Mouse (Mus musculus) bone marrow, adult 2 months (tissue): ENCODE measurements around the gene Armh3. TPM values are rescaled to one million over a fixed set of nuclear protein-coding genes. Genes with fewer than 3 reads are reported as not detected.

Source experiments
- H3K27ac ChIP-seq: fragments of 200-500 bp; 2 replicates; pipeline ENCODE4 v1.5.1; 2012; ENCODE audit warnings: low read depth, mild to moderate bottlenecking, control low read depth, inconsistent platforms, low read length; ENCODE audit not compliant: control insufficient read depth, poor library complexity, insufficient read depth
- H3K4me1 ChIP-seq: fragments of 200-500 bp; 2 replicates; pipeline ENCODE4 v1.6.1; 2011; ENCODE audit warnings: low read length; ENCODE audit not compliant: control insufficient read depth, insufficient read depth
- H3K4me3 ChIP-seq: fragments of 200-500 bp; replicated peaks from 2 replicates; pipeline ENCODE3; 2011; ENCODE audit warnings: mild to moderate bottlenecking, low read depth, low read length, control low read depth; ENCODE audit not compliant: control insufficient read depth
- CTCF ChIP-seq: fragments of 200-500 bp; IDR thresholded peaks from 2 replicates; pipeline ENCODE4 v1.5.1; 2011; ENCODE audit warnings: low read length, control low read depth; ENCODE audit not compliant: control insufficient read depth, insufficient read depth
- POLR2A ChIP-seq: fragments of 200-500 bp; IDR thresholded peaks from 2 replicates; pipeline ENCODE4 v1.6.1; 2011; ENCODE audit warnings: low read depth, mild to moderate bottlenecking, control low read depth, low read length, borderline replicate concordance; ENCODE audit not compliant: control insufficient read depth
- WGBS: fragments of 180-500 bp; shearing (Covaris S2); methylation state at CpG from one replicate; pipeline ENCODE4 v1.1.7; 2018; 5-methylcytosine and 5-hydroxymethylcytosine counted together
- polyA plus RNA-seq: library from polyadenylated mRNA; stranded (reverse); fragments of >200 nt; gene quantifications from 2 replicates; pipeline ENCODE4 v1.2.4, GENCODE M21; 2011; ENCODE audit warnings: low replicate concordance; ENCODE audit not compliant: missing spikeins, insufficient read depth, insufficient read length

Armh3 gene
- polyA plus RNA-seq, 1 experiment: 5.3 TPM

- 86% methylated on average over 2 of the region's 2 CpGs for WGBS
- TF ChIP-seq CTCF: no peak
- no peaks in the 10 kb centered on the region for H3K4me1 ChIP-seq
- no peak overlapping the region for H3K27ac ChIP-seq
- H3K4me3 ChIP-seq: no peak overlapping the region
Observed at GRCm38 (mm10) chr19:45945986-45946385, 52.3 kb downstream of the Armh3 start.

GRCm38 (mm10) chr19:45943758-45944157 lies 54.5 kb downstream of the Armh3 start:
- Histone ChIP-seq H3K4me1 (no peaks in the 10 kb centered on the region), H3K4me3 (no peak overlapping the region), H3K27ac (no peak overlapping the region)
- WGBS: 65% methylated on average over 4 of the region's 4 CpGs
- TF ChIP-seq CTCF (no peak), POLR2A (no peak)

- Histone ChIP-seq H3K4me3 (no peak overlapping the region), H3K27ac (no peak overlapping the region), H3K4me1 (no peaks in the 10 kb centered on the region)
- TF ChIP-seq CTCF: no peak
- TF ChIP-seq POLR2A: no peak
- WGBS: 77% methylated on average over 3 of the region's 3 CpGs
Observed at GRCm38 (mm10) chr19:45938064-45938463, 60.2 kb downstream of the Armh3 start.

- TF ChIP-seq POLR2A: no peak
- H3K4me1 ChIP-seq: no peaks in the 10 kb centered on the region
- H3K27ac ChIP-seq: no peak overlapping the region
- 79% methylated on average over 9 of the region's 9 CpGs for WGBS
- no peak overlapping the region for H3K4me3 ChIP-seq
Observed at GRCm38 (mm10) chr19:45937530-45937929, 60.8 kb downstream of the Armh3 start.

GRCm38 (mm10) chr19:45927236-45927635 lies 71.1 kb downstream of the Armh3 start:
- Histone ChIP-seq H3K4me1 (no peaks in the 10 kb centered on the region), H3K27ac (no peak overlapping the region), H3K4me3 (no peak overlapping the region)
- 86% methylated on average over 5 of the region's 5 CpGs for WGBS
- TF ChIP-seq POLR2A (no peak), CTCF (no peak)

GRCm38 (mm10) chr19:45926342-45926741 lies 71.9 kb downstream of the Armh3 start:
- WGBS: 86% methylated on average over 8 of the region's 8 CpGs
- TF ChIP-seq POLR2A (no peak), CTCF (no peak)
- Histone ChIP-seq H3K4me1 (no peaks in the 10 kb centered on the region), H3K4me3 (no peak overlapping the region), H3K27ac (no peak overlapping the region)

- WGBS: 80% methylated on average over 9 of the region's 9 CpGs
- Histone ChIP-seq H3K4me3 (no peak overlapping the region), H3K27ac (no peak overlapping the region), H3K4me1 (no peaks in the 10 kb centered on the region)
- TF ChIP-seq CTCF (no peak), POLR2A (no peak)
Observed at GRCm38 (mm10) chr19:45920299-45921090, 77.8 kb downstream of the Armh3 start.

GRCm38 (mm10) chr19:45918406-45918805 lies 79.9 kb downstream of the Armh3 start:
- WGBS: 93% methylated on average over 6 of the region's 6 CpGs
- TF ChIP-seq POLR2A (no peak), CTCF (no peak)
- no peak overlapping the region for H3K27ac ChIP-seq
- H3K4me3 ChIP-seq: no peak overlapping the region
- H3K4me1 ChIP-seq: no peaks in the 10 kb centered on the region

GRCm38 (mm10) chr19:45917856-45918255 lies 80.4 kb downstream of the Armh3 start:
- 91% methylated on average over 3 of the region's 3 CpGs for WGBS
- H3K27ac ChIP-seq: no peak overlapping the region
- no peaks in the 10 kb centered on the region for H3K4me1 ChIP-seq
- H3K4me3 ChIP-seq: no peak overlapping the region
- TF ChIP-seq CTCF: no peak
- no peak for TF ChIP-seq POLR2A
